Mouse (Mus musculus): ENCODE measurements around the gene Chchd3. TPM values are rescaled to one million over a fixed set of nuclear protein-coding genes. Genes with fewer than 3 reads are reported as not detected.

Chchd3 gene
- polyA plus RNA-seq, 1 experiment from 2014 or later = 113 TPM

GRCm38 (mm10) chr6:32818961-32819360 lies 241.1 kb downstream of the Chchd3 start:
- Histone ChIP-seq H3K4me1 (ENCODE audit: control insufficient read depth, insufficient read depth, low read length) (no peaks in the 10 kb centered on the region), H3K27ac (ENCODE audit: low read length) (no peak overlapping the region), H3K9ac (ENCODE audit: low read length) (no peak overlapping the region), H3K4me2 (ENCODE audit: low read depth, low read length) (no peak overlapping the region), H3K27me3 (ENCODE audit: control insufficient read depth, insufficient read depth, low read length) (no peaks in the 10 kb centered on the region), H3K36me3 (ENCODE audit: control insufficient read depth, insufficient read depth, low read length) (no peaks in the 10 kb centered on the region), H3K9me3 (replicated peaks; ENCODE audit: control insufficient read depth, low read length) (no peaks in the 10 kb centered on the region), H3K4me3 (replicated peaks; ENCODE audit: low read length) (no peak overlapping the region)
- 85% methylated on average over 4 of the region's 4 CpGs for WGBS
- ATAC-seq (ENCODE audit: insufficient read depth, low FRiP score) = no peak

- WGBS = 100% methylated on average over 1 of the region's 1 CpGs
- no peak overlapping the region for H3K9ac ChIP-seq (ENCODE audit: low read length)
- no peak overlapping the region for H3K27ac ChIP-seq (ENCODE audit: low read length)
- H3K27me3 ChIP-seq (ENCODE audit: control insufficient read depth, insufficient read depth, low read length) = no peaks in the 10 kb centered on the region
- no peak overlapping the region for H3K4me3 ChIP-seq (replicated peaks; ENCODE audit: low read length)
- H3K4me1 ChIP-seq (ENCODE audit: control insufficient read depth, insufficient read depth, low read length) = no peaks in the 10 kb centered on the region
- no peaks in the 10 kb centered on the region for H3K9me3 ChIP-seq (replicated peaks; ENCODE audit: control insufficient read depth, low read length)
- no peak overlapping the region for H3K4me2 ChIP-seq (ENCODE audit: low read depth, low read length)
- no peaks in the 10 kb centered on the region for H3K36me3 ChIP-seq (ENCODE audit: control insufficient read depth, insufficient read depth, low read length)
- ATAC-seq (ENCODE audit: insufficient read depth, low FRiP score) = no peak
Observed at GRCm38 (mm10) chr6:32808796-32809195, 251.3 kb downstream of the Chchd3 start.

- no peak for ATAC-seq (ENCODE audit: insufficient read depth, low FRiP score)
- Histone ChIP-seq H3K9me3 (replicated peaks; ENCODE audit: control insufficient read depth, low read length) (no peaks in the 10 kb centered on the region), H3K4me1 (ENCODE audit: control insufficient read depth, insufficient read depth, low read length) (no peaks in the 10 kb centered on the region), H3K4me2 (ENCODE audit: low read depth, low read length) (no peak overlapping the region), H3K4me3 (replicated peaks; ENCODE audit: low read length) (no peak overlapping the region), H3K27me3 (ENCODE audit: control insufficient read depth, insufficient read depth, low read length) (no peaks in the 10 kb centered on the region), H3K9ac (ENCODE audit: low read length) (no peak overlapping the region), H3K36me3 (ENCODE audit: control insufficient read depth, insufficient read depth, low read length) (no peaks in the 10 kb centered on the region), H3K27ac (ENCODE audit: low read length) (no peak overlapping the region)
- 69% methylated on average over 4 of the region's 4 CpGs for WGBS
Observed at GRCm38 (mm10) chr6:32807771-32808170, 252.3 kb downstream of the Chchd3 start.

- H3K27ac ChIP-seq (ENCODE audit: low read length) = no peak overlapping the region
- no peaks in the 10 kb centered on the region for H3K4me1 ChIP-seq (ENCODE audit: control insufficient read depth, insufficient read depth, low read length)
- 93% methylated on average over 4 of the region's 4 CpGs for WGBS
Observed at GRCm38 (mm10) chr6:32803646-32804045, 256.4 kb downstream of the Chchd3 start.

GRCm38 (mm10) chr6:32801776-32802175 lies 258.3 kb downstream of the Chchd3 start:
- Histone ChIP-seq H3K27ac (ENCODE audit: low read length) (no peak overlapping the region), H3K27me3 (ENCODE audit: control insufficient read depth, insufficient read depth, low read length) (no peaks in the 10 kb centered on the region), H3K36me3 (ENCODE audit: control insufficient read depth, insufficient read depth, low read length) (no peaks in the 10 kb centered on the region), H3K9me3 (replicated peaks; ENCODE audit: control insufficient read depth, low read length) (no peaks in the 10 kb centered on the region), H3K4me2 (ENCODE audit: low read depth, low read length) (no peak overlapping the region), H3K4me3 (replicated peaks; ENCODE audit: low read length) (no peak overlapping the region), H3K9ac (ENCODE audit: low read length) (no peak overlapping the region), H3K4me1 (ENCODE audit: control insufficient read depth, insufficient read depth, low read length) (no peaks in the 10 kb centered on the region)
- WGBS = 97% methylated on average over 6 of the region's 6 CpGs
- no peak for ATAC-seq (ENCODE audit: insufficient read depth, low FRiP score)

More at GRCm38 (mm10) chr6:32803646-32804045, 256.4 kb downstream of the Chchd3 start:
- H3K27me3 ChIP-seq (ENCODE audit: control insufficient read depth, insufficient read depth, low read length) = no peaks in the 10 kb centered on the region
- H3K9ac ChIP-seq (ENCODE audit: low read length) = no peak overlapping the region
- H3K9me3 ChIP-seq (replicated peaks; ENCODE audit: control insufficient read depth, low read length) = no peaks in the 10 kb centered on the region
- H3K4me2 ChIP-seq (ENCODE audit: low read depth, low read length) = no peak overlapping the region
- no peak for ATAC-seq (ENCODE audit: insufficient read depth, low FRiP score)
- no peak overlapping the region for H3K4me3 ChIP-seq (replicated peaks; ENCODE audit: low read length)
- no peaks in the 10 kb centered on the region for H3K36me3 ChIP-seq (ENCODE audit: control insufficient read depth, insufficient read depth, low read length)

- H3K4me3 ChIP-seq (replicated peaks; ENCODE audit: low read length) = no peak overlapping the region
- no peak overlapping the region for H3K9ac ChIP-seq (ENCODE audit: low read length)
- H3K9me3 ChIP-seq (replicated peaks; ENCODE audit: control insufficient read depth, low read length) = no peaks in the 10 kb centered on the region
- 40% methylated on average over 4 of the region's 4 CpGs for WGBS
- no peaks in the 10 kb centered on the region for H3K4me1 ChIP-seq (ENCODE audit: control insufficient read depth, insufficient read depth, low read length)
- no peak overlapping the region for H3K4me2 ChIP-seq (ENCODE audit: low read depth, low read length)
- H3K27ac ChIP-seq (ENCODE audit: low read length) = no peak overlapping the region
- H3K27me3 ChIP-seq (ENCODE audit: control insufficient read depth, insufficient read depth, low read length) = no peaks in the 10 kb centered on the region
- no peaks in the 10 kb centered on the region for H3K36me3 ChIP-seq (ENCODE audit: control insufficient read depth, insufficient read depth, low read length)
- ATAC-seq (ENCODE audit: insufficient read depth, low FRiP score) = no peak
Observed at GRCm38 (mm10) chr6:32797525-32797924, 262.5 kb downstream of the Chchd3 start.

- WGBS = 61% methylated on average over 8 of the region's 8 CpGs
- Histone ChIP-seq H3K9ac (ENCODE audit: low read length) (no peak overlapping the region), H3K36me3 (ENCODE audit: control insufficient read depth, insufficient read depth, low read length) (no peaks in the 10 kb centered on the region), H3K4me3 (replicated peaks; ENCODE audit: low read length) (no peak overlapping the region), H3K4me1 (ENCODE audit: control insufficient read depth, insufficient read depth, low read length) (no peaks in the 10 kb centered on the region), H3K9me3 (replicated peaks; ENCODE audit: control insufficient read depth, low read length) (no peaks in the 10 kb centered on the region), H3K27ac (ENCODE audit: low read length) (no peak overlapping the region), H3K4me2 (ENCODE audit: low read depth, low read length) (no peak overlapping the region), H3K27me3 (ENCODE audit: control insufficient read depth, insufficient read depth, low read length) (no peaks in the 10 kb centered on the region)
- ATAC-seq (ENCODE audit: insufficient read depth, low FRiP score) = no peak
Observed at GRCm38 (mm10) chr6:32795653-32796500, 264.2 kb downstream of the Chchd3 start.

GRCm38 (mm10) chr6:32793575-32793974 lies 266.5 kb downstream of the Chchd3 start:
- no peaks in the 10 kb centered on the region for H3K4me1 ChIP-seq (ENCODE audit: control insufficient read depth, insufficient read depth, low read length)
- ATAC-seq (ENCODE audit: insufficient read depth, low FRiP score) = no peak
- 97% methylated on average over 1 of the region's 1 CpGs for whole genome bisulfite sequencing
- H3K9me3 ChIP-seq (replicated peaks; ENCODE audit: control insufficient read depth, low read length) = no peaks in the 10 kb centered on the region
- H3K36me3 ChIP-seq (ENCODE audit: control insufficient read depth, insufficient read depth, low read length) = no peaks in the 10 kb centered on the region
- no peak overlapping the region for H3K4me2 ChIP-seq (ENCODE audit: low read depth, low read length)
- no peak overlapping the region for H3K27ac ChIP-seq (ENCODE audit: low read length)
- H3K27me3 ChIP-seq (ENCODE audit: control insufficient read depth, insufficient read depth, low read length) = no peaks in the 10 kb centered on the region
- no peak overlapping the region for H3K4me3 ChIP-seq (replicated peaks; ENCODE audit: low read length)
- no peak overlapping the region for H3K9ac ChIP-seq (ENCODE audit: low read length)

GRCm38 (mm10) chr6:32793163-32793562 lies 266.9 kb downstream of the Chchd3 start:
- 93% methylated on average over 3 of the region's 3 CpGs for WGBS
- Histone ChIP-seq H3K9me3 (replicated peaks; ENCODE audit: control insufficient read depth, low read length) (no peaks in the 10 kb centered on the region), H3K27ac (ENCODE audit: low read length) (no peak overlapping the region), H3K27me3 (ENCODE audit: control insufficient read depth, insufficient read depth, low read length) (no peaks in the 10 kb centered on the region), H3K9ac (ENCODE audit: low read length) (no peak overlapping the region), H3K4me3 (replicated peaks; ENCODE audit: low read length) (no peak overlapping the region), H3K4me2 (ENCODE audit: low read depth, low read length) (no peak overlapping the region), H3K36me3 (ENCODE audit: control insufficient read depth, insufficient read depth, low read length) (no peaks in the 10 kb centered on the region), H3K4me1 (ENCODE audit: control insufficient read depth, insufficient read depth, low read length) (no peaks in the 10 kb centered on the region)
- no peak for ATAC-seq (ENCODE audit: insufficient read depth, low FRiP score)
